Mouse (Mus musculus) megakaryocyte, embryonic 14.5 days (primary cell): ENCODE measurements around the gene Lrp1.

Experiments
- FLI1 ChIP-seq: IDR thresholded peaks from 2 replicates; pipeline ENCODE4 v1.6.1; 2012; ENCODE audit warnings: low read length, inconsistent platforms, mixed read lengths
- GATA1 ChIP-seq: IDR thresholded peaks from 3 replicates; pipeline ENCODE4 v1.6.1; 2012; ENCODE audit warnings: mixed read lengths, low read length, inconsistent platforms, borderline replicate concordance

GRCm38 (mm10) chr10:127534929-127535384 lies 86.0 kb downstream of the Lrp1 start:
- TF ChIP-seq GATA1 = no peak
- no peak for TF ChIP-seq FLI1
